Mouse (Mus musculus) A20 (cell line): ENCODE results near the gene Lpcat1.

ENCODE experiments used
- DNase-seq: peaks from one replicate; pipeline ENCODE4 v3.0.0-alpha.2; 2011; ENCODE audit warnings: low read depth, low spot score

Lpcat1 gene

GRCm38 (mm10) chr13:73446494-73446893 lies 20.5 kb upstream of the Lpcat1 start:
- no peak for DNase-seq

- DNase-seq, result no peak
Measured at GRCm38 (mm10) chr13:73446943-73447342, 20.1 kb upstream of the Lpcat1 start.

GRCm38 (mm10) chr13:73447478-73447877 lies 19.5 kb upstream of the Lpcat1 start:
- no peak for DNase-seq

- DNase-seq, result no peak
Measured at GRCm38 (mm10) chr13:73448201-73448600, 18.8 kb upstream of the Lpcat1 start.

GRCm38 (mm10) chr13:73448723-73449122 lies 18.3 kb upstream of the Lpcat1 start:
- DNase-seq, result no peak

- no peak for DNase-seq
Measured at GRCm38 (mm10) chr13:73453503-73454217, 13.3 kb upstream of the Lpcat1 start.

- DNase-seq, result no peak
Measured at GRCm38 (mm10) chr13:73455328-73455727, 11.7 kb upstream of the Lpcat1 start.

GRCm38 (mm10) chr13:73457301-73457700 lies 9.7 kb upstream of the Lpcat1 start:
- no peak for DNase-seq

GRCm38 (mm10) chr13:73457741-73458140 lies 9.3 kb upstream of the Lpcat1 start:
- DNase-seq, result no peak

GRCm38 (mm10) chr13:73458719-73459118 lies 8.3 kb upstream of the Lpcat1 start:
- DNase-seq, result peak; percentile 59

- DNase-seq, result peak; percentile 41
Measured at GRCm38 (mm10) chr13:73459189-73459850, 7.7 kb upstream of the Lpcat1 start.

- DNase-seq, result peak; percentile 23
Measured at GRCm38 (mm10) chr13:73461551-73461950, 5.4 kb upstream of the Lpcat1 start.

- no peak for DNase-seq
Measured at GRCm38 (mm10) chr13:73465156-73465555, 1.8 kb upstream of the Lpcat1 start.

GRCm38 (mm10) chr13:73466411-73466810 lies 586 bp upstream of the Lpcat1 start:
- no peak for DNase-seq

GRCm38 (mm10) chr13:73467421-73468237 lies 632 bp downstream of the Lpcat1 start:
- DNase-seq, result no peak

GRCm38 (mm10) chr13:73468834-73469233 lies 1.8 kb downstream of the Lpcat1 start:
- no peak for DNase-seq

GRCm38 (mm10) chr13:73469257-73469967 lies 2.4 kb downstream of the Lpcat1 start:
- peak; percentile 41 for DNase-seq

- DNase-seq, result no peak
Measured at GRCm38 (mm10) chr13:73472481-73472880, 5.5 kb downstream of the Lpcat1 start.

GRCm38 (mm10) chr13:73473746-73474145 lies 6.7 kb downstream of the Lpcat1 start:
- no peak for DNase-seq

GRCm38 (mm10) chr13:73474163-73474562 lies 7.2 kb downstream of the Lpcat1 start:
- no peak for DNase-seq

GRCm38 (mm10) chr13:73475058-73475980 lies 8.3 kb downstream of the Lpcat1 start:
- no peak for DNase-seq
